Mouse (Mus musculus) liver, embryonic 11.5 days (tissue): ENCODE results near the gene Esx1. TPM values are rescaled to one million over a fixed set of nuclear protein-coding genes. Genes with fewer than 3 reads are reported as not detected.

Source experiments
- ATAC-seq: fragments of 200-750 bp; cut with Nextera tagmentation; replicated peaks from 2 replicates; pipeline ENCODE4 v1.8.0; 2017; ENCODE audit warnings: moderate number of reproducible peaks, mild to moderate bottlenecking, moderate TSS enrichment, moderate library complexity; ENCODE audit not compliant: low FRiP score
- DNase-seq: peaks from one replicate; pipeline ENCODE4 v3.0.0-alpha.2; 2017; ENCODE audit warnings: low spot score
- H3K27ac ChIP-seq: fragments of 300-500 bp; sonication (generic); 2 replicates; pipeline ENCODE4 v1.5.1; 2014; ENCODE audit warnings: mild to moderate bottlenecking, low read depth, low read length, control low read depth
- H3K27me3 ChIP-seq: fragments of 300-500 bp; sonication (generic); replicated peaks from 2 replicates; pipeline ENCODE4 v1.6.1; 2014; ENCODE audit warnings: low read length, mixed read lengths; ENCODE audit not compliant: control insufficient read depth, insufficient read depth
- H3K36me3 ChIP-seq: fragments of 300-500 bp; sonication (generic); 2 replicates; pipeline ENCODE4 v1.6.1; 2014; ENCODE audit warnings: mild to moderate bottlenecking, low read length, moderate library complexity, mixed read lengths; ENCODE audit not compliant: control insufficient read depth, insufficient read depth
- H3K4me1 ChIP-seq: fragments of 300-500 bp; sonication (generic); replicated peaks from 2 replicates; pipeline ENCODE4 v1.6.1; 2014; ENCODE audit warnings: low read length, mixed read lengths; ENCODE audit not compliant: control insufficient read depth, insufficient read depth
- H3K4me2 ChIP-seq: fragments of 300-500 bp; sonication (generic); 2 replicates; pipeline ENCODE4 v1.6.1; 2014; ENCODE audit warnings: mild to moderate bottlenecking, control low read depth, moderate library complexity
- H3K4me3 ChIP-seq: fragments of 300-500 bp; sonication (generic); 2 replicates; pipeline ENCODE4 v1.5.1; 2014; ENCODE audit warnings: low read depth, low read length, control low read depth
- H3K9ac ChIP-seq: fragments of 300-500 bp; sonication (generic); 2 replicates; pipeline ENCODE4 v1.6.1; 2014; ENCODE audit warnings: low read depth, low read length, control low read depth
- H3K9me3 ChIP-seq: fragments of 300-500 bp; sonication (generic); 2 replicates; pipeline ENCODE4 v1.6.1; 2016; ENCODE audit warnings: low read length, inconsistent platforms, mixed read lengths; ENCODE audit not compliant: control insufficient read depth
- WGBS: fragments of 180-500 bp; shearing (Covaris S2); extraction: QIAGEN DNeasy Blood & Tissue Kit; methylation state at CpG from one replicate; pipeline ENCODE4 v1.1.7; 2014; 5-methylcytosine and 5-hydroxymethylcytosine counted together
- polyA plus RNA-seq: library from polyadenylated mRNA; unstranded; fragments of >200 nt; fragmentation: Nextera tagmentation; extraction: Ambion mirVana; gene quantifications from 2 replicates; pipeline ENCODE4 v1.2.1, GENCODE M21; 2014

Esx1 gene
- polyA plus RNA-seq, 1 experiment from 2014 or later: not detected

- Histone ChIP-seq H3K9me3 (no peaks in the 10 kb centered on the region), H3K9ac (no peak overlapping the region), H3K4me3 (no peak overlapping the region), H3K4me2 (no peak overlapping the region), H3K4me1 (no peaks in the 10 kb centered on the region), H3K27ac (no peak overlapping the region), H3K27me3 (no peaks in the 10 kb centered on the region), H3K36me3 (no peaks in the 10 kb centered on the region)
- no peak for ATAC-seq
- no peak for DNase-seq
- WGBS: 23% methylated on average over 2 of the region's 2 CpGs
These were observed 20.7 kb upstream of the Esx1 start for GRCm38 (mm10) chrX:137142546-137142945.

GRCm38 (mm10) chrX:137141669-137142068, 19.8 kb upstream of the Esx1 start:
- ATAC-seq (no peak), DNase-seq (no peak)
- Histone ChIP-seq H3K27ac (no peak overlapping the region), H3K9ac (no peak overlapping the region), H3K4me3 (no peak overlapping the region), H3K4me1 (no peaks in the 10 kb centered on the region), H3K36me3 (no peaks in the 10 kb centered on the region), H3K4me2 (no peak overlapping the region), H3K27me3 (no peaks in the 10 kb centered on the region), H3K9me3 (no peaks in the 10 kb centered on the region)
- 15% methylated on average over 6 of the region's 6 CpGs for WGBS

- Histone ChIP-seq H3K4me3 (no peak overlapping the region), H3K4me1 (no peaks in the 10 kb centered on the region), H3K4me2 (no peak overlapping the region), H3K27ac (no peak overlapping the region), H3K9me3 (no peaks in the 10 kb centered on the region), H3K27me3 (peaks cover 46% of the 10 kb centered on the region), H3K36me3 (no peaks in the 10 kb centered on the region), H3K9ac (no peak overlapping the region)
- no peak for ATAC-seq
- WGBS: 12% methylated on average over 17 of the region's 17 CpGs
- DNase-seq: no peak
These were observed 5.7 kb upstream of the Esx1 start for GRCm38 (mm10) chrX:137127542-137127941.

GRCm38 (mm10) chrX:137119675-137120423, 2.0 kb downstream of the Esx1 start:
- ATAC-seq (peak; percentile 39; the same call in 1 of the 2 replicates), DNase-seq (no peak)

GRCm38 (mm10) chrX:137118097-137118746, 3.7 kb downstream of the Esx1 start:
- H3K9me3 ChIP-seq: no peaks in the 10 kb centered on the region
- peaks cover 79% of the 10 kb centered on the region for H3K27me3 ChIP-seq
- H3K4me1 ChIP-seq: no peaks in the 10 kb centered on the region
- H3K36me3 ChIP-seq: no peaks in the 10 kb centered on the region
- peak overlapping the region; percentile 33 for H3K4me2 ChIP-seq
- no peak overlapping the region for H3K9ac ChIP-seq
- peak; percentile 72 for DNase-seq
- no peak overlapping the region for H3K27ac ChIP-seq
- WGBS: 13% methylated on average over 37 of the region's 40 CpGs
- peak overlapping the region; percentile 10; the same call in 1 of the 2 replicates for H3K4me3 ChIP-seq
- ATAC-seq: peak; percentile 62; the same call in 1 of the 2 replicates

More at GRCm38 (mm10) chrX:137119675-137120423, 2.0 kb downstream of the Esx1 start:
- H3K27me3 ChIP-seq: peaks cover 78% of the 10 kb centered on the region
- H3K9ac ChIP-seq: no peak overlapping the region
- WGBS: 19% methylated on average over 52 of the region's 52 CpGs
- H3K36me3 ChIP-seq: no peaks in the 10 kb centered on the region
- no peak overlapping the region for H3K27ac ChIP-seq
- peak overlapping the region; percentile 50 for H3K4me2 ChIP-seq
- H3K4me1 ChIP-seq: no peaks in the 10 kb centered on the region
- H3K9me3 ChIP-seq: no peaks in the 10 kb centered on the region
- H3K4me3 ChIP-seq: peak overlapping the region; percentile 31

GRCm38 (mm10) chrX:137106498-137106897, 15.4 kb downstream of the Esx1 start:
- 9% methylated on average over 11 of the region's 13 CpGs for WGBS
- DNase-seq (no peak), ATAC-seq (no peak)
- H3K27ac ChIP-seq: no peak overlapping the region
- peaks cover 44% of the 10 kb centered on the region for H3K27me3 ChIP-seq
- no peak overlapping the region for H3K4me2 ChIP-seq
- H3K9me3 ChIP-seq: no peaks in the 10 kb centered on the region
- no peaks in the 10 kb centered on the region for H3K36me3 ChIP-seq
- H3K4me1 ChIP-seq: no peaks in the 10 kb centered on the region
- no peak overlapping the region for H3K9ac ChIP-seq
- H3K4me3 ChIP-seq: no peak overlapping the region

GRCm38 (mm10) chrX:137104531-137104930, 17.4 kb downstream of the Esx1 start:
- Histone ChIP-seq H3K36me3 (no peaks in the 10 kb centered on the region), H3K9me3 (no peaks in the 10 kb centered on the region), H3K9ac (no peak overlapping the region), H3K4me3 (no peak overlapping the region), H3K27me3 (peaks cover 57% of the 10 kb centered on the region), H3K4me2 (no peak overlapping the region), H3K27ac (no peak overlapping the region), H3K4me1 (no peaks in the 10 kb centered on the region)
- 24% methylated on average over 25 of the region's 25 CpGs for WGBS
- DNase-seq (no peak), ATAC-seq (no peak)
